Mouse (Mus musculus) MEL (cell line): Measurements from ENCODE around the gene Dohh.

Source experiments
- MAZ ChIP-seq: IDR thresholded peaks from 2 replicates; pipeline ENCODE4 v1.6.1; 2012; ENCODE audit warnings: low read depth, mild to moderate bottlenecking, inconsistent platforms, low read length, improper control_type of control experiment
- RAD21 ChIP-seq: IDR thresholded peaks from 2 replicates; pipeline ENCODE4 v1.6.1; 2011; ENCODE audit warnings: mild to moderate bottlenecking, low read depth, low read length, improper control_type of control experiment

DNA sequence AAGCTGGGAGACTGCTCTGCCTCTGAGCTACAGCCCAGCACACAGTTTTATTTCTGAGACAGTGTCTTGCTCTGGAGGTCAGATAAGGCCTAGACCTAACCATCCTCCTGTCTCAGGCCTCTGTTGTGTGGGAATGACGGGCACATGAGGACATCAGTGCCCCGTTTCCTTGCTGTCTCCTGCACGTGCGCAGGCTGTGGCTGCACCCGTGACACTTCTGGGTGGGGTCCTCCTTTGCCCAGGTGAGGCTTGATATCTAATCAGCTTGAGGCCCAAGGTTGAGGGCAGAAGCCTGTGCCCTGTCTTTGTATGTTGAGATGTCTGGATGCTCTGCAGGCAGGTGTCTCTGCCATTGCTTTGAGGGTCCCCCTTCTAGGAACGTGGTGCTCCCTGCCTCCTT, 8.0 kb downstream of the Dohh start:
- no peak for TF ChIP-seq RAD21
- TF ChIP-seq MAZ = no peak
